In the genomic region with DNA sequence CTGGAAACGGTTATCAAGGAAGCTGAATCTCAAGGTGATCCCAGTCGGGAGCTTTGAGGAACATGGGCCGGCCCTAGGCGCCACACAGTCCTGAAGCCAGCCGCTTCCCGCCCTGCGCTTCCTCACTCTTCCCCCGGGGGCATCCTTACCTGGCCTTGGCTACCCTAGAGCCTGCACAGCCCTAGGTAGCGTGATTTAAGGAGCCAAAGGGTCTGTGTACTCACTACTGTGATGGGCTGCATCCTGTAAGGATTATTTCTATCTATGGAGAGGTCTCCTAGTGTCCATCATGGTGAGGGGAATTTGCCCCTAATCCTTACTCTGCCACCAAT, we compare ENCODE assay signal across 8 mouse cellular contexts. TPM values are rescaled to one million over a fixed set of nuclear protein-coding genes. Genes with fewer than 3 reads are reported as not detected.
A peak's percentile ranks its signal among the peaks of the same experiment; 100 is the strongest.
DNase-seq lines count a peak whose midpoint lies in the region; ATAC-seq lines count a peak whose summit lies in the region.

No protein-coding gene starts in this region.

- H3K27me3 ChIP-seq in lung, embryonic 15.5 days: no peaks in the 10 kb centered on the region
- no peaks in the 10 kb centered on the region for H3K27me3 ChIP-seq in embryonic facial prominence, embryonic 13.5 days
- no peaks in the 10 kb centered on the region for H3K27me3 ChIP-seq in intestine, embryonic 14.5 days (replicated peaks; ENCODE audit: control insufficient read depth, insufficient read depth, low read length)

- H3K36me3 ChIP-seq in lung, embryonic 15.5 days: no peaks in the 10 kb centered on the region
- H3K36me3 ChIP-seq in embryonic facial prominence, embryonic 13.5 days: no peaks in the 10 kb centered on the region
- no peaks in the 10 kb centered on the region; the same call in 1 of the 2 replicates for H3K36me3 ChIP-seq in intestine, embryonic 14.5 days (ENCODE audit: control insufficient read depth, insufficient read depth, low read length)

- peak; percentile 95 for ATAC-seq in lung, embryonic 15.5 days (ENCODE audit: borderline replicate concordance, extremely low read depth, low FRiP score, low TSS enrichment)
- ATAC-seq in embryonic facial prominence, embryonic 13.5 days (ENCODE audit: insufficient number of reproducible peaks, insufficient read depth, low FRiP score, low TSS enrichment, low read depth): peak; percentile 96
- ATAC-seq in intestine, embryonic 14.5 days (replicated peaks; ENCODE audit: low FRiP score, low TSS enrichment, low read depth): peak; percentile 99
- ATAC-seq in monocyte, adult 5-6 weeks (replicated peaks; ENCODE audit: insufficient number of reproducible peaks, low FRiP score, low TSS enrichment, poor library complexity, severe bottlenecking): peak; percentile 49

- H3K4me1 ChIP-seq in lung, embryonic 15.5 days: peaks cover 14% of the 10 kb centered on the region; the same call in 1 of the 2 replicates
- H3K4me1 ChIP-seq in embryonic facial prominence, embryonic 13.5 days: peaks cover 11% of the 10 kb centered on the region
- 0 out of 2 replicates have a peak, but pooled peaks cover 6% of the 10 kb centered on the region for H3K4me1 ChIP-seq in intestine, embryonic 14.5 days (replicated peaks; ENCODE audit: control insufficient read depth, insufficient read depth, low read length)

- H3K9me3 ChIP-seq in lung, embryonic 15.5 days: no peaks in the 10 kb centered on the region
- H3K9me3 ChIP-seq in embryonic facial prominence, embryonic 13.5 days: no peaks in the 10 kb centered on the region
- H3K9me3 ChIP-seq in intestine, embryonic 14.5 days (ENCODE audit: control insufficient read depth, low read length): no peaks in the 10 kb centered on the region

- peak overlapping the region; percentile 73 for H3K4me2 ChIP-seq in lung, embryonic 15.5 days
- H3K4me2 ChIP-seq in embryonic facial prominence, embryonic 13.5 days: peak overlapping the region; percentile 70
- H3K4me2 ChIP-seq in intestine, embryonic 14.5 days (ENCODE audit: low read length): peak overlapping the region; percentile 74

- peak overlapping the region; percentile 91 for H3K9ac ChIP-seq in lung, embryonic 15.5 days
- peak overlapping the region; percentile 92 for H3K9ac ChIP-seq in embryonic facial prominence, embryonic 13.5 days
- peak overlapping the region; percentile 82 for H3K9ac ChIP-seq in intestine, embryonic 14.5 days (ENCODE audit: low read length)

- H3K4me3 ChIP-seq in lung, embryonic 15.5 days: peak overlapping the region; percentile 77
- H3K4me3 ChIP-seq in embryonic facial prominence, embryonic 13.5 days: peak overlapping the region; percentile 72
- H3K4me3 ChIP-seq in intestine, embryonic 14.5 days (ENCODE audit: low read depth, low read length): peak overlapping the region; percentile 66

- DNase-seq in lung, adult 18-20 months: no peak
- no peak for DNase-seq in intestine, embryonic 14.5 days (ENCODE audit: low spot score)
- DNase-seq in layer of hippocampus, adult 11-12 months (ENCODE audit: low spot score): no peak
- no peak for DNase-seq in frontal cortex, adult 2 months (ENCODE audit: extremely low spot score in 1 of 2, low spot score in 1 of 2)
- DNase-seq in natural killer cell, adult 2 months (ENCODE audit: low spot score in 2 of 2): no peak

- 0% methylated on average over 9 of the region's 9 CpGs for WGBS in lung, embryonic 15.5 days
- WGBS in embryonic facial prominence, embryonic 13.5 days: 0% methylated on average over 9 of the region's 9 CpGs
- WGBS in intestine, embryonic 14.5 days: 0% methylated on average over 9 of the region's 9 CpGs

- peak overlapping the region; percentile 72 for H3K27ac ChIP-seq in lung, embryonic 15.5 days
- peak overlapping the region; percentile 65 for H3K27ac ChIP-seq in embryonic facial prominence, embryonic 13.5 days
- peak overlapping the region; percentile 83 for H3K27ac ChIP-seq in intestine, embryonic 14.5 days (ENCODE audit: low read depth)

RNA-seq across cellular contexts. Expression of a gene that starts 0.4 kb away (rescaled TPM):
- polyA plus RNA-seq in lung, embryonic 15.5 days (2015; fragmentation: Nextera tagmentation; extraction: Ambion mirVana): 11.0 and 15.5 TPM in 2 replicates
- polyA plus RNA-seq in embryonic facial prominence, embryonic 13.5 days (2015; fragmentation: Nextera tagmentation; extraction: Ambion mirVana): 16.4 and 18.7 TPM in 2 replicates
- 10.7 and 10.8 TPM in 2 replicates for polyA plus RNA-seq in intestine, embryonic 14.5 days (2014; fragmentation: Nextera tagmentation; extraction: Ambion mirVana)
- total RNA-seq in monocyte, adult 5-6 weeks (2017): 6.9 to 20.4 TPM (median 11.4 TPM) in 3 replicates
- 6.6 and 7.1 TPM in 2 replicates for polyA plus RNA-seq in frontal cortex, adult 2 months (2012; rRNA removed)

RNA-seq across cellular contexts. Expression of a gene that starts 36.6 kb away (rescaled TPM):
- 26.2 and 33.4 TPM in 2 replicates for polyA plus RNA-seq in lung, embryonic 15.5 days (2015; fragmentation: Nextera tagmentation; extraction: Ambion mirVana)
- 36.6 and 37.5 TPM in 2 replicates for polyA plus RNA-seq in embryonic facial prominence, embryonic 13.5 days (2015; fragmentation: Nextera tagmentation; extraction: Ambion mirVana)
- 34.3 and 38.0 TPM in 2 replicates for polyA plus RNA-seq in intestine, embryonic 14.5 days (2014; fragmentation: Nextera tagmentation; extraction: Ambion mirVana)
- 11.5 to 22.4 TPM (median 13.1 TPM) in 3 replicates for total RNA-seq in monocyte, adult 5-6 weeks (2017)
- 34.9 and 44.2 TPM in 2 replicates for polyA plus RNA-seq in frontal cortex, adult 2 months (2012; rRNA removed)

Comparison
In these comparisons a context has a peak if more than half of its experiments do, and no peak if none do; other contexts are left out.
1. ATAC-seq: peak in every context shown above with its lines; median percentile 99 in intestine, embryonic 14.5 days; 96 in embryonic facial prominence, embryonic 13.5 days; 95 in lung, embryonic 15.5 days; 49 in monocyte, adult 5-6 weeks.